Mouse (Mus musculus): Measurements from ENCODE around the gene Vgll2. TPM values are rescaled to one million over a fixed set of nuclear protein-coding genes. Genes with fewer than 3 reads are reported as not detected.

The Vgll2 gene
- total RNA-seq, 2 experiments from 2014 or later = not detected

DNA sequence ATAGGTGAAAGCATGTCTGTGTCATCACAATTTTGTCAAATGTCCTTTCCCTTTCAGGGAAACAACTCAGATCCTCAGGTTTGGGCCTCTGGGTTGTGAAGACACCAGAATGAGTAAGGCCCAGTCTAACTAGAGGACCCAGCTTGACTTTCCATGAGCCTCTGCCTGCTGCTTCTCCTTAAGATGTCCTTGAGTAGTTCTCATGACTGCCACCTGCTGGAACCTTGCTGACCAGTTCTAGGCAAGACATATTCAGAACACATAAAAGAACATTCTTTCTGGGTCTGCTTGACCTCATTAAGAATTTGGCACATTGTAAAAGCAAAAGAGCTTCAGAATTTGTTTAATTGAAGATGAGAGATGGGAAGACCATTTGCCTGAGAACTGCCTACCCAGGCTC lies 50.2 kb downstream of the Vgll2 start:
- no peak for ATAC-seq (ENCODE audit: poor library complexity, severe bottlenecking)

Other genes starting within 250 kb of the Vgll2 start
- not detected in 2 replicates for gene Ros1, start 172.7 kb downstream of the Vgll2 start, total RNA-seq (2015)
- not detected in 2 replicates for gene Ros1, start 172.7 kb downstream of the Vgll2 start, total RNA-seq (2017)
- gene Dcbld1, start 211.1 kb downstream of the Vgll2 start, total RNA-seq (2015) = 0.48 TPM in 1 of 2 replicates, not detected in the other
- gene Dcbld1, start 211.1 kb downstream of the Vgll2 start, total RNA-seq (2017) = not detected in 2 replicates

Data from megakaryocyte, adult 5-6 weeks (primary cell).